Mouse (Mus musculus): ENCODE results near the gene Kcnq5.

GRCm38 (mm10) chr1:21962083-21962471 lies 335 bp upstream of the Kcnq5 start:
- TF ChIP-seq CTCF (IDR thresholded peaks at IDR 0.05; ENCODE audit: control insufficient read depth, insufficient read depth, insufficient replicate concordance, low read depth, low read length) (no peak), POLR2A (IDR thresholded peaks at IDR 0.05; ENCODE audit: control insufficient read depth, low read depth, low read length) (no peak)
